Mouse (Mus musculus) T-cell, adult 66 days (primary cell): ENCODE data around the gene Dapk1. TPM values are rescaled to one million over a fixed set of nuclear protein-coding genes. Genes with fewer than 3 reads are reported as not detected.

Source experiments
- total RNA-seq, 2 experiments: library from RNA; stranded (reverse); gene quantifications; 3 replicates in 1 of 2; 4 replicates in 1 of 2; pipeline ENCODE4 v1.2.4; 2023

Gene Dapk1
- 1 to 10 TPM; 6.6 to 8.3 TPM for total RNA-seq

GRCm38 (mm10) chr13:60601436-60602415, at the start of gene Dapk1:
Gene Dapk1 (plus strand): TSS chr13:60601947.

GRCm38 (mm10) chr13:60786264-60786663, 184.5 kb downstream of the Dapk1 start, which contains the start of gene BC051665:
Gene BC051665 (minus strand): TSS chr13:60786364.

GRCm38 (mm10) chr13:60802749-60803148, 201.0 kb downstream of the Dapk1 start, which contains the start of gene Ctsll3:
Gene Ctsll3 (minus strand): TSS chr13:60802849.

Other genes with a start within 250 kb of the Dapk1 start
- gene BC051665, start 184.4 kb downstream of the Dapk1 start, total RNA-seq = not detected
- not detected for gene Ctsll3, start 200.9 kb downstream of the Dapk1 start, total RNA-seq